Mouse (Mus musculus): ENCODE data around the gene Ankrd24. TPM values are rescaled to one million over a fixed set of nuclear protein-coding genes. Genes with fewer than 3 reads are reported as not detected.

Gene Ankrd24
- polyA plus RNA-seq, 1 experiment from 2014 or later: 4.1 TPM

Other genes with a start within 250 kb of the Ankrd24 start
- gene Dohh, start 244.1 kb upstream of the Ankrd24 start, polyA plus RNA-seq (2014; fragmentation: Nextera tagmentation; extraction: Ambion mirVana): 61.0 and 66.3 TPM in 2 replicates
- gene Gm48551, start 244.1 kb upstream of the Ankrd24 start, polyA plus RNA-seq (2014; fragmentation: Nextera tagmentation; extraction: Ambion mirVana): 3.0 and 3.5 TPM in 2 replicates
- 1.1 and 3.0 TPM in 2 replicates for gene Gm48552, start 239.5 kb upstream of the Ankrd24 start, polyA plus RNA-seq (2014; fragmentation: Nextera tagmentation; extraction: Ambion mirVana)
- 2.8 and 3.3 TPM in 2 replicates for gene Smim24, start 235.5 kb upstream of the Ankrd24 start, polyA plus RNA-seq (2014; fragmentation: Nextera tagmentation; extraction: Ambion mirVana)
- gene Nfic, start 172.9 kb upstream of the Ankrd24 start, polyA plus RNA-seq (2014; fragmentation: Nextera tagmentation; extraction: Ambion mirVana): 10.5 and 10.8 TPM in 2 replicates
- 9.7 and 19.6 TPM in 2 replicates for gene Celf5, start 145.8 kb upstream of the Ankrd24 start, polyA plus RNA-seq (2014; fragmentation: Nextera tagmentation; extraction: Ambion mirVana)
- 71.8 and 72.3 TPM in 2 replicates for gene Ncln, start 132.1 kb upstream of the Ankrd24 start, polyA plus RNA-seq (2014; fragmentation: Nextera tagmentation; extraction: Ambion mirVana)
- 0.36 and 0.68 TPM in 2 replicates for gene S1pr4, start 128.4 kb upstream of the Ankrd24 start, polyA plus RNA-seq (2014; fragmentation: Nextera tagmentation; extraction: Ambion mirVana)
- gene Gna15, start 104.3 kb upstream of the Ankrd24 start, polyA plus RNA-seq (2014; fragmentation: Nextera tagmentation; extraction: Ambion mirVana): 0.45 and 0.68 TPM in 2 replicates
- 77.1 and 84.5 TPM in 2 replicates for gene Gna11, start 83.3 kb upstream of the Ankrd24 start, polyA plus RNA-seq (2014; fragmentation: Nextera tagmentation; extraction: Ambion mirVana)
- 324 and 355 TPM in 2 replicates for gene Aes, start 69.1 kb upstream of the Ankrd24 start, polyA plus RNA-seq (2014; fragmentation: Nextera tagmentation; extraction: Ambion mirVana)
- gene Tle2, start 54.0 kb upstream of the Ankrd24 start, polyA plus RNA-seq (2014; fragmentation: Nextera tagmentation; extraction: Ambion mirVana): 7.2 and 8.1 TPM in 2 replicates
- 3.9 and 7.7 TPM in 2 replicates for gene Tle6, start 27.5 kb upstream of the Ankrd24 start, polyA plus RNA-seq (2014; fragmentation: Nextera tagmentation; extraction: Ambion mirVana)
- 1.6 and 2.1 TPM in 2 replicates for gene BC025920, start 22.3 kb upstream of the Ankrd24 start, polyA plus RNA-seq (2014; fragmentation: Nextera tagmentation; extraction: Ambion mirVana)
- 45.0 and 45.5 TPM in 2 replicates for gene Sirt6, start 743 bp upstream of the Ankrd24 start, polyA plus RNA-seq (2014; fragmentation: Nextera tagmentation; extraction: Ambion mirVana)
- 5.0 and 5.2 TPM in 2 replicates for gene Gm10778, start 20.5 kb downstream of the Ankrd24 start, polyA plus RNA-seq (2014; fragmentation: Nextera tagmentation; extraction: Ambion mirVana)
- gene Zfp433, start 76.3 kb downstream of the Ankrd24 start, polyA plus RNA-seq (2014; fragmentation: Nextera tagmentation; extraction: Ambion mirVana): 18.0 and 22.7 TPM in 2 replicates
- 13.9 and 16.5 TPM in 2 replicates for gene Gm3055, start 142.6 kb downstream of the Ankrd24 start, polyA plus RNA-seq (2014; fragmentation: Nextera tagmentation; extraction: Ambion mirVana)
- 3.7 and 3.8 TPM in 2 replicates for gene Gm4767, start 183.6 kb downstream of the Ankrd24 start, polyA plus RNA-seq (2014; fragmentation: Nextera tagmentation; extraction: Ambion mirVana)
- gene Gm32687, start 235.4 kb downstream of the Ankrd24 start, polyA plus RNA-seq (2014; fragmentation: Nextera tagmentation; extraction: Ambion mirVana): 10.2 and 11.7 TPM in 2 replicates

Data from forebrain, embryonic 11.5 days (tissue).